Mouse (Mus musculus): Measurements from ENCODE around the gene Alk. TPM values are rescaled to one million over a fixed set of nuclear protein-coding genes. Genes with fewer than 3 reads are reported as not detected.
A peak's percentile ranks its signal among the peaks of the same experiment; 100 is the strongest.

The Alk gene
- polyA plus RNA-seq, 1 experiment from 2014 or later, result 4.7 TPM

GRCm38 (mm10) chr17:72401349-72401748 is 203.1 kb downstream of the Alk start:
- no peak overlapping the region for H3K27ac ChIP-seq (ENCODE audit: low read length)
- H3K27me3 ChIP-seq (replicated peaks; ENCODE audit: control insufficient read depth, insufficient read depth, low read length), result no peaks in the 10 kb centered on the region
- ATAC-seq, result no peak
- WGBS, result 61% methylated on average over 2 of the region's 2 CpGs
- H3K4me1 ChIP-seq (replicated peaks; ENCODE audit: control insufficient read depth, insufficient read depth, low read length), result no peaks in the 10 kb centered on the region
- H3K4me3 ChIP-seq (replicated peaks; ENCODE audit: low read length), result no peak overlapping the region
- no peak overlapping the region for H3K4me2 ChIP-seq (ENCODE audit: low read length)
- no peak overlapping the region for H3K9ac ChIP-seq (replicated peaks; ENCODE audit: low read depth, low read length)
- no peaks in the 10 kb centered on the region for H3K9me3 ChIP-seq (ENCODE audit: control insufficient read depth, low read length)
- no peaks in the 10 kb centered on the region for H3K36me3 ChIP-seq (ENCODE audit: control insufficient read depth, insufficient read depth)

DNA sequence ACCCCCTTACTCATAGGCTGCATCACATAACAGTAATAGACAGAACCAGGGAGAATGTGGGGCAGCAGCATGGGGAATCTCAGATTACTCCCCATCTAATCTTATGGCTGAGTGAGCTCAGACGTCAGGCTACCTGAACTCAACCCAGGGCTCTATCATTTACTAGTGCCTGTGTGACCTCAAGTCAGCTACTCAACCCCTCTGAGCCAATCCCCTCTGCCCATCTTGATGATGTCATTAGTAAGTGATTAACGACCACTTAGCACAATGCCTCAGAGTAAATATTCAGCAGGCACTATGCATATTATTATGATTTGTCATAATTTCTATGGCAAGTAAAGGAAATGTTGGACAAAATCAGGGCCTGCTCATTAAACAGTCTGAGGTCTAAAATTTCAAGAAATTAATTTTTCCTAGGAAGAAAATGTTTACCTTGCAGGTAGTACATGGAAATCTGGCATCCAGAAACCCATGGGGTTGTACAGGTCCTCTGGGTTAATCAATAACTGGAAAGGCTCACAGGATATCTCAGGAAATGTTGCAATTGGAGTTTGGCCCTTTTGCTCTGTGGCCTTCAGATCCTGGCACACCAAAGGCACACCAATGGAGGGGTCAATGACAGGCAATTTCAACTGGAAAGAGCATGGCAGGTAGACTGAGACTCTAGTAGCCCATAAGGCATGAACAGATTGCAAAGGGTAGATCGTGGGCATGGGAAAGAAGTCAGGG is 204.9 kb downstream of the Alk start:
- Histone ChIP-seq H3K4me2 (ENCODE audit: low read length) (no peak overlapping the region), H3K27me3 (replicated peaks; ENCODE audit: control insufficient read depth, insufficient read depth, low read length) (no peaks in the 10 kb centered on the region), H3K27ac (ENCODE audit: low read length) (no peak overlapping the region), H3K4me1 (replicated peaks; ENCODE audit: control insufficient read depth, insufficient read depth, low read length) (no peaks in the 10 kb centered on the region), H3K9me3 (ENCODE audit: control insufficient read depth, low read length) (no peaks in the 10 kb centered on the region), H3K9ac (replicated peaks; ENCODE audit: low read depth, low read length) (no peak overlapping the region), H3K36me3 (ENCODE audit: control insufficient read depth, insufficient read depth) (no peaks in the 10 kb centered on the region), H3K4me3 (replicated peaks; ENCODE audit: low read length) (no peak overlapping the region)
- ATAC-seq, result no peak
- 75% methylated on average over 3 of the region's 3 CpGs for WGBS

DNA sequence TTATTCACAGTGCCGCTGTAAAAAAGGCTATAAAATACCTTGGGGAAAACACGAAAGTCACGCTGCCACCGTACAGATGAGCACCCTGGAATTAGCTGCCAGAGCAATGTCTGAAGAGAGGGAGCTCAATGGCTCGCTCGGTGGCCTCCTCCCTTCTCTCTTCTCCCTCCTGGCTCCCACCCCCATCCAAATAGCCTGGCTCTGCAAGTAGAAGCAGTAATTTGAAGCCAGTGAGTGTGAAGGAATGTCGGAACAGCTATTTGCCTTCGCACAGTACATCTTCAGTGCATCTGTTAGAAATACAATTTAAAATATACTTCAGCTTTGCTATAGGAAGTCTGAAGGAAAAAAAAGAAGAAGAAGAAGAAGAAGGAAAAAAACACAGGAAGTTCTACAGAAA is 208.5 kb downstream of the Alk start:
- no peak overlapping the region for H3K4me2 ChIP-seq (ENCODE audit: low read length)
- ATAC-seq, result no peak
- H3K4me1 ChIP-seq (replicated peaks; ENCODE audit: control insufficient read depth, insufficient read depth, low read length), result no peaks in the 10 kb centered on the region
- H3K9ac ChIP-seq (replicated peaks; ENCODE audit: low read depth, low read length), result no peak overlapping the region
- H3K4me3 ChIP-seq (replicated peaks; ENCODE audit: low read length), result no peak overlapping the region
- 60% methylated on average over 8 of the region's 8 CpGs for WGBS
- no peaks in the 10 kb centered on the region for H3K9me3 ChIP-seq (ENCODE audit: control insufficient read depth, low read length)
- no peaks in the 10 kb centered on the region for H3K36me3 ChIP-seq (ENCODE audit: control insufficient read depth, insufficient read depth)
- H3K27ac ChIP-seq (ENCODE audit: low read length), result no peak overlapping the region
- H3K27me3 ChIP-seq (replicated peaks; ENCODE audit: control insufficient read depth, insufficient read depth, low read length), result no peaks in the 10 kb centered on the region

DNA sequence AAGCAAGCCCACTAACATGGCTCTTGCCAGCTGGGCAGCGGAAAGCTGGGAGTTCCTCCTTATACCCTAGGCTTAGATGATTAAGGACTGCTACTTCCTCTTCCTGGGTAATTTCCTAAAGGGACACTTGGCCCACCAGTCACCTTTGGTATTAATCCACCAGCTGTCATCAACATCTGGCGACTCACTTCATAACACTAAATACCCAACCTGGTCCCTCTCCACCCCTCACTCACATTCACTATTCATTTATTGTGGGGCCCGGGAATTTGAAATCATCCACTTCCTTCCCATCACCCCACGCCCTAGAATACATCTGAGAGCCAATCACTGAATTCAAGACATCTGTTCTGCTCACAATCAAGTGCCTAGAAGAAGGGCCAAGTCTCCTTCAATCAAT is 235.4 kb downstream of the Alk start:
- H3K9me3 ChIP-seq (ENCODE audit: control insufficient read depth, low read length), result no peaks in the 10 kb centered on the region
- no peaks in the 10 kb centered on the region; the same call in 1 of the 2 replicates for H3K4me1 ChIP-seq (replicated peaks; ENCODE audit: control insufficient read depth, insufficient read depth, low read length)
- no peaks in the 10 kb centered on the region for H3K36me3 ChIP-seq (ENCODE audit: control insufficient read depth, insufficient read depth)
- H3K4me3 ChIP-seq (replicated peaks; ENCODE audit: low read length), result no peak overlapping the region
- no peak for ATAC-seq
- H3K27ac ChIP-seq (ENCODE audit: low read length), result no peak overlapping the region
- H3K9ac ChIP-seq (replicated peaks; ENCODE audit: low read depth, low read length), result no peak overlapping the region
- no peaks in the 10 kb centered on the region for H3K27me3 ChIP-seq (replicated peaks; ENCODE audit: control insufficient read depth, insufficient read depth, low read length)
- WGBS, result 86% methylated on average over 4 of the region's 4 CpGs
- H3K4me2 ChIP-seq (ENCODE audit: low read length), result no peak overlapping the region

DNA sequence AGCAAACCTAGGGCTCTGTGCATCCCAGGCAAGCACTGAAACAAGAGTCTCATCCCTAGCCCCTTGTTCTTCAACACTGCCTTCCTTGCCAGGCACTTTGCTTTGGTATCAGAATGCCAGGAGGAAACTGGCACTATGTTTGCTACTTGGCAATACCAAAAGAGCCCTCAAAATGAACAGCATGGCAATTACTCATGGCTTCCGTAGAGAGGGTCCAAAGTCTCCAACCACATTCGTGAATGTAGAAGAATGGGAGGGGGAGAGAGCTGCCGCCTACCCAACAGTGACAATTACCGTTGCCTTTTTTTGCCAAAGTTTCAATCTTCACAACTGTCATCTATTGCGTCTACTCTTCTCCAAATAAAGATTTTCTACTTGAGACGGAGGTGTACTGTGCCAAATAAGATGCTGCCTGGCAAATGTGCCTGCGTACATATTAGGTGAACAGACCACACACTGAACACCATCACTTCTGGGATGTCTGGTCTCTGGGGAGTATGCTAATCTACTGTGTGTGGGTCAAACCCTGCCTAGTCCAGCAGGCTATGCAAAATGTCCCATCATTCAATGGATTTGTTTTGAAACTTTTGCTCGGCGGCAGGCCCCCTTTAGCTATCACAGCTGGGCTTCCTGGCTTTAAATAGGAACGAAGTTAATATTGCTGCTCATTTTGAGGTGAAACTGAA is 241.5 kb downstream of the Alk start:
- no peaks in the 10 kb centered on the region for H3K36me3 ChIP-seq (ENCODE audit: control insufficient read depth, insufficient read depth)
- H3K9ac ChIP-seq (replicated peaks; ENCODE audit: low read depth, low read length), result no peak overlapping the region
- ATAC-seq, result peak; percentile 76
- H3K9me3 ChIP-seq (ENCODE audit: control insufficient read depth, low read length), result no peaks in the 10 kb centered on the region
- 61% methylated on average over 10 of the region's 10 CpGs for WGBS
- H3K4me3 ChIP-seq (replicated peaks; ENCODE audit: low read length), result no peak overlapping the region
- H3K4me1 ChIP-seq (replicated peaks; ENCODE audit: control insufficient read depth, insufficient read depth, low read length), result peaks cover 3% of the 10 kb centered on the region; the same call in 1 of the 2 replicates
- H3K27me3 ChIP-seq (replicated peaks; ENCODE audit: control insufficient read depth, insufficient read depth, low read length), result no peaks in the 10 kb centered on the region
- H3K4me2 ChIP-seq (ENCODE audit: low read length), result no peak overlapping the region
- H3K27ac ChIP-seq (ENCODE audit: low read length), result no peak overlapping the region

DNA sequence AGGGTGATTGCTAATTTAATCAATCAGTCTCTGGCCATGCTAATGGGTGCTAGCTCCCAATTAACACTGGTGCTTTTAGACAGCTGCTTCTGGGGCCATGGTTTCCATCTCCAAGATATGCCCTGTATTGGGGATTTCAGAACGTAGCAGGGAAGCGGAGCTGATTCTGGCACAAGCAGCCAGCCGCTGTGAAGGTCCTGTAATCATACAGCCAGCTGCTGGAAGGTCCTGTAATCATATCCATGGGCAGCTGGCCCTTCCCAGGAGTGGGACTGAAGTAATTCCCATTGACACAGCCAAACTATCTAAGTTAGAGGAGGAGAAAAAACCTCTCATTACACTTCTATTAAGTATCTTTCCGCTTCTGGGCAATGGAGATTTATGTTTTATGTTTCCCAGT is 242.5 kb downstream of the Alk start:
- Histone ChIP-seq H3K4me2 (ENCODE audit: low read length) (no peak overlapping the region), H3K9me3 (ENCODE audit: control insufficient read depth, low read length) (no peaks in the 10 kb centered on the region), H3K9ac (replicated peaks; ENCODE audit: low read depth, low read length) (no peak overlapping the region), H3K27me3 (replicated peaks; ENCODE audit: control insufficient read depth, insufficient read depth, low read length) (no peaks in the 10 kb centered on the region), H3K4me1 (replicated peaks; ENCODE audit: control insufficient read depth, insufficient read depth, low read length) (peaks cover 3% of the 10 kb centered on the region; the same call in 1 of the 2 replicates), H3K36me3 (ENCODE audit: control insufficient read depth, insufficient read depth) (no peaks in the 10 kb centered on the region), H3K4me3 (replicated peaks; ENCODE audit: low read length) (no peak overlapping the region), H3K27ac (ENCODE audit: low read length) (no peak overlapping the region)
- ATAC-seq, result no peak
- 79% methylated on average over 4 of the region's 4 CpGs for WGBS

- 80% methylated on average over 5 of the region's 5 CpGs for WGBS
- ATAC-seq, result no peak
- Histone ChIP-seq H3K4me1 (replicated peaks; ENCODE audit: control insufficient read depth, insufficient read depth, low read length) (no peaks in the 10 kb centered on the region), H3K4me2 (ENCODE audit: low read length) (no peak overlapping the region), H3K4me3 (replicated peaks; ENCODE audit: low read length) (no peak overlapping the region), H3K27me3 (replicated peaks; ENCODE audit: control insufficient read depth, insufficient read depth, low read length) (no peaks in the 10 kb centered on the region), H3K9ac (replicated peaks; ENCODE audit: low read depth, low read length) (no peak overlapping the region), H3K36me3 (ENCODE audit: control insufficient read depth, insufficient read depth) (no peaks in the 10 kb centered on the region), H3K27ac (ENCODE audit: low read length) (no peak overlapping the region), H3K9me3 (ENCODE audit: control insufficient read depth, low read length) (no peaks in the 10 kb centered on the region)
These were observed 247.6 kb downstream of the Alk start for GRCm38 (mm10) chr17:72356759-72357302.

DNA sequence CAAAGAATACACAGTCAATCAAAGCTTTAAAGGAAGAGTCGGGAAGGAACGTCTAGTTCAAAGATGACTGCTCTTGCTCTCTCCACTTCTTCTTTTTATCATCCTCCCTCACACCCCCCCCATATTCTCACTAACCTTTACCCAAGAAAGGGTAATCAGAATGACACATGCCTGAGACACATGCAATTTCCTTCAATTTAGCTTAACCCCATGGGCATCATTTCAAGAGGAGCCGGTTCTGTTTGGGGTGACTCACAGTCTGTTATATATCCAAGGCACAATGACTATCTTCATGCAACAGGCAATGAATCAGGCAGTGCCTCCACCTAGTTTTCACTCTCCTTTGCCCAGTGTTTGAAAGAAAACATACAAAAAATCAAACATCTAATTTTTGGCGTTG is 265.0 kb downstream of the Alk start:
- no peaks in the 10 kb centered on the region for H3K36me3 ChIP-seq (ENCODE audit: control insufficient read depth, insufficient read depth)
- H3K9me3 ChIP-seq (ENCODE audit: control insufficient read depth, low read length), result no peaks in the 10 kb centered on the region
- H3K27ac ChIP-seq (ENCODE audit: low read length), result no peak overlapping the region
- WGBS, result 92% methylated on average over 4 of the region's 4 CpGs
- no peak overlapping the region for H3K4me3 ChIP-seq (replicated peaks; ENCODE audit: low read length)
- H3K4me2 ChIP-seq (ENCODE audit: low read length), result no peak overlapping the region
- ATAC-seq, result no peak
- no peaks in the 10 kb centered on the region for H3K27me3 ChIP-seq (replicated peaks; ENCODE audit: control insufficient read depth, insufficient read depth, low read length)
- no peak overlapping the region for H3K9ac ChIP-seq (replicated peaks; ENCODE audit: low read depth, low read length)
- H3K4me1 ChIP-seq (replicated peaks; ENCODE audit: control insufficient read depth, insufficient read depth, low read length), result no peaks in the 10 kb centered on the region

DNA sequence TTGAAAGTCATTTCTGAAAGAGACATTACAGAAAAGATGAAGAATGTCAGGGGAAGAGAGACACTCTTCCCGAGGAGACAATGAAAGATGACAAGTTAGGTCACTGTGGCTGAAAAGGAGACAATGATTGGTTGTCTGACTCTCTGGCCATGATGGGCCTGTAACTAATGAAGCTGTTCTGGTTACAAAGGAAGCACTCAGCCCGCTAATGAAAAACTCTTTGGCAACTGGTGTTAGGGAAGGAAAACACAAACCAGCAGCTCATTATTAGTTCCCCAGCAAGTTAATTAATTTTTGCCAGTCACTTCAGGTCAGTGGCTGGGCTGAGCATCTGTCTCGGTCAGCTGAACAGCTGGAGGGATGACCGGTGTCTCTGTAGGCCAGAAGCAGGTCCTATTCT is 271.5 kb downstream of the Alk start:
- H3K27ac ChIP-seq (ENCODE audit: low read length), result no peak overlapping the region
- no peak overlapping the region for H3K4me2 ChIP-seq (ENCODE audit: low read length)
- 15% methylated on average over 4 of the region's 4 CpGs for WGBS
- no peak overlapping the region for H3K4me3 ChIP-seq (replicated peaks; ENCODE audit: low read length)
- H3K36me3 ChIP-seq (ENCODE audit: control insufficient read depth, insufficient read depth), result no peaks in the 10 kb centered on the region
- H3K27me3 ChIP-seq (replicated peaks; ENCODE audit: control insufficient read depth, insufficient read depth, low read length), result no peaks in the 10 kb centered on the region
- H3K9ac ChIP-seq (replicated peaks; ENCODE audit: low read depth, low read length), result no peak overlapping the region
- H3K4me1 ChIP-seq (replicated peaks; ENCODE audit: control insufficient read depth, insufficient read depth, low read length), result no peaks in the 10 kb centered on the region
- no peaks in the 10 kb centered on the region for H3K9me3 ChIP-seq (ENCODE audit: control insufficient read depth, low read length)
- no peak for ATAC-seq

Measured in forebrain, embryonic 16.5 days (tissue).